Mouse (Mus musculus) ZHBTc4 (cell line): Measurements from ENCODE around the gene Gm44511.
A peak's percentile ranks its signal among the peaks of the same experiment; 100 is the strongest.
"Not testable (repeated sequence)": the region's sequence is repeated elsewhere in the genome, so short reads cannot be mapped to it uniquely, and the experiment has no call there.

Source experiments
- DNase-seq: peaks from one replicate; pipeline ENCODE4 v3.0.0-alpha.2; 2011; ENCODE audit warnings: low read depth, low spot score

The Gm44511 gene

GRCm38 (mm10) chr6:128841327-128842089, 15.4 kb upstream of the Gm44511 start:
- no peak for DNase-seq

DNA sequence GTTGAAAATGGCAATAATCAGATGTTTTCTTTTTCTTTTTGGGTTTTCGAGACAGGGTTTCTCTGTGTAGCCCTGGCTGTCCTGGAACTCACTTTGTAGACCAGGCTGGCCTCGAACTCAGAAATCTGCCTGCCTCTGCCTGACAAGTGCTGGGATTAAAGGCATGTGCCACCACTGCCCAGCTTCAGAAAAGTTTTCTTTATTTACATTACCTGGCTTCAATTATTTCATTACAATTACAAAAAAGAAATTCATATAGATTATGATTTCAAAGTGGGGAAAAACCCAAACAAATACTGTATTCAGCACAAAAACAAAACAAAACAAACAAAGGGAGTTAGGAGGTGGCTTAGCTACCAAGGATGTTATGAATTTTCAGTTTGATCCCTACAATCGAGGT, 14.6 kb upstream of the Gm44511 start:
- not testable (repeated sequence) for DNase-seq

DNA sequence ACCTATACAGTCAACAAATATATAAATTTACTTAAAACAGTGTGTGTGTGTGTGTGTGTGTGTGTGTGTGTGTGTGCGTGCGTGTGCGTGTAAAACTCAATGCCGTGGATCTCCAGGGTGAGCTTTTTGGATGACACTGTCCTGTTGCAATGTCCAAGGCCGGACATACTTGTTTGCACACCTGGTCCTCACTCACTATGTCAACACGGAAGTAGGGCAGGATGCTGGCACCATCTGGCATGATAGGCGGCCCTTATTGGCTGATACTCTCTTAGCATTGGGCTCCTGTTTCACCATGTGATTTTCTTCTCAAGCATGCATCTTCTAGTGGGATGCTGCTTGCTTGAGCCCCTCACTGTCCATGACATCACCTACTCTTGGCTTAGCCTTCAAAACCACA, 13.8 kb upstream of the Gm44511 start:
- DNase-seq = no peak

- DNase-seq = peak; percentile 96
These were observed 13.2 kb upstream of the Gm44511 start for GRCm38 (mm10) chr6:128839266-128839771.

DNA sequence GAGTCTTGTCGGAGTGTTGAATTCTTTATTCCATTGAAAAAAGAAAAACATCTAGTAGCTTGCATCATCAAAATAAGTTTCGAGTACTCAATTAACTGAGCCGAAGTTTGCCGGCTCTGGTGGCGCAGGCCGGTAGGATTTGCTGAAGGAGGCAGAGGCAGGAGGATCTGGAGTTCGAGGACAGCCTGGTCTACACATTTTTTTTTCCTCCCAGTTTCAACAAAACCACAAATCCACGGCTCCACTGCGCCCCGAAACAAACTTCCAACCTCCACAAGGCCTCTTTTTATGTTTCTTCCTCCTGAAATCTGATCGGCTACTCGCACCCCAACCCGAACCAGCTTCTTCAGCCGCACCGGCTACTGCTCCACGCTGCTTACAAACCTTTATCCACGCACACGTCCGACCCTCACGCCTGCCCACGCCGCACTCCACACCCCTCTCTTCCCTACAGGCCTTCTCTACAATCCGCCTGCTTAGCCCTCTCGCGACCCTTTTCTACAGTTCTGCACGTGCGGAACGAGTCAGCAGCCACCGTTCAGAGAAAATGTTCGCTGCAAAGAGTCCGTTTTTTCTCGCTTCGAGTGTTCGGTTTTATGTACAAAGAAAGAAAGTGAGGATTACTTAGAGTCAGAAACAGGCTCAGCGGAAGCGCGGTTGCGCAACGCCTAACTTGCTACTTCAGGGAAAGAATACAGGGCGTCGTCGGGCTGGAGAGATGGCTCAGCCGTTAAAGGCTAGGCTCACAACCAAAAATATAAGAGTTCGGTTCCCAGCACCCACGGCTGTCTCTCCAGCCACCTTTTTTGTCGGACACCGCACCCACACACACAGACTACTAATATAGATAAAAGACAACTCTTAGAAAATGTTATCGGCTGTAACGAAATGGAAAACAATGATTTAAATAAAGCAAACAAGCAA, 12.5 kb upstream of the Gm44511 start:
- DNase-seq = peak; percentile 92

- DNase-seq = peak; percentile 29
These were observed 11.6 kb upstream of the Gm44511 start for GRCm38 (mm10) chr6:128837454-128838341.

DNA sequence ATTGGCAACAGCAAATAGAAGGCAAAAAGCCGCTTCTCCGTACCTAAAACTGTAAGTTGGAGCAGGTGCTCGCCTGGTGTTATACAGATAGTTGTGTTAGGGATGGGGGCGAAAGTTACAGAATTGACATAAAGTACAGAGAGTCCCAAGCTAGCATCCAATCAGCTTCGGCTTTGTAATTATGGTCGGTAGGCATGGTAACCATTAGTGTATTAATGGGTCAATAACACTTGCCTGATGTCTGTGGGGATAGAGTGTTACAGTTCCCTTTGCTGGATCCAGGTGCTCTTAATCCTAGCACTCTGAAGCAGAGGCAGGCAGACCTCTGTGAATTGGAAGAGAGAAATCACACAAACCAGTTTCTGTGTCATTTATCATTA, 10.8 kb upstream of the Gm44511 start:
- no peak for DNase-seq

DNA sequence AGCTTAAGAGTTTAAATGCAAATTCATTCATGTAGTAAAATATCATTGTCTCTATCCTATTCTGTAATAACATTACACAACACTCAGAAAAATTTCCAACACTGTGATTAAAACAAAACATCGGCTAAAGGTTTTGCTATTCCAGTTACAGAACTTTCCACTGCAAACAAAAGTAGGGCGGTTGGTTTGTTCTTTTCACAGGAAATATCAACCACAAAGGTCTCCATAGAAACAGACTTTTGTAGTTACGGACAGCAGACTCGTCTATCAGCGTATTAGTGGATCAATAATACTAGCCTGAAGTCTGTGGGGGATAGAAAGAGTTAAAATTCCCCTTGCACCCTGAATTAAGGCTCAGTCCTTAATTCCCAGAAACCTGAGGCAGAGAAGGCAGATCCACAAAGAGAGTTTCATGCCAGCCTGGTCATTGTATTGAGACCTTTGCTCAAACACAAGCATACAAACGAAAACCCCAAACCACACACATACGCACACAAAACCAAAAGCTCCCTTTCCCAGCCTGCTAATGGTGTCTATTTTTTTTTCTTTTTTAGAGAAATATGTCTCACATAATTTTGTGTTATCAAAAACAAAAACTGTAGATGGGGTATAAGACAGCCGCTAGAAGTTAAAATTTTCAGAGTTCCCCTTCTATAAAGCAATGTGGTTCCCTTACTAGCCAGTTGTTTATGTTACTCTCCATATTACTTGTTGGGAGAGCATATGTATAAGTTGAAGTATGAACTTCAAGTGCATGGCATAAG, 10.3 kb upstream of the Gm44511 start:
- DNase-seq = no peak

- DNase-seq = no peak
These were observed 9.5 kb upstream of the Gm44511 start for GRCm38 (mm10) chr6:128835571-128835970.

- DNase-seq = no peak
These were observed 6.9 kb upstream of the Gm44511 start for GRCm38 (mm10) chr6:128833046-128833445.

GRCm38 (mm10) chr6:128829837-128830236, 3.7 kb upstream of the Gm44511 start:
- DNase-seq = no peak

DNA sequence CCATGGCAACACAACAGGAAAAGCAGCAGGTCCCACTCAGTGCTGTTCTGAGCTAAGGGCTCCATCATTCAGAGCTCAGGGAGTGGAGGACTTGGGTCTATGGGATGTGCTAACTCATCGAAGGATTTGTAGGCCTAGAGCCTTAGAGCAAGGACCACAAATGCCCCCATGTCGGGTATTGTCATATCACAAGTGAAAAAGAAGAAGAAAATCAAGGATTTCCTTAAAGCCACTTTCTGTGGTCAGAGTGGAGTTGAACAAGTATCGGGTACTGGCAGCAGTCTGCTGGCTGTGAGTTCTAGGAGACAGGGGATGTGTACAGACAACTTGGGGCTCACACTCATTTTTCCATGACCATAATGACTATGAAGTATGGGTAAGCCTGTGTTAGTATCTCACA, 666 bp upstream of the Gm44511 start:
- no peak for DNase-seq

GRCm38 (mm10) chr6:128818083-128818802, 7.9 kb downstream of the Gm44511 start:
- no peak for DNase-seq

DNA sequence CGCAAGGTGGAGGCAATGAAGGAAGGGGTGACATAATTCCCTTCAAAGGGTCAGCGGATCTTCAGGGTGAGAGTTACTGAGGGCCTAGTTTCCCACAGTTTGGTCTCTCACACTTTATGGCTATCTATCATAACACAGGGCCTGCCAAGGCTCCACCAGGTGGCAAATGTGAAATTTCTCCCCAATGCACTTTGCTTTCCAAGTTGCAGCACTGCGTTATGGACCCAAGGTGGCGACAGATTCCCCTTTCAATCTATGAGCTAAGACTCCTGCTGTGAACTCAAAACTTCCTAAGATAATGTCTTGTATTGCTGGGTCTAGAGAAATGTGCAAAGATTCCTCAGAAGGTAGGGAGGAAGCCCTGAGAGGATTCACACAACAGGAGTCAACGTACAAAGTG, 17.6 kb downstream of the Gm44511 start:
- DNase-seq = peak; percentile 41

- DNase-seq = peak; percentile 39
These were observed 19.1 kb downstream of the Gm44511 start for GRCm38 (mm10) chr6:128807021-128807420.

DNA sequence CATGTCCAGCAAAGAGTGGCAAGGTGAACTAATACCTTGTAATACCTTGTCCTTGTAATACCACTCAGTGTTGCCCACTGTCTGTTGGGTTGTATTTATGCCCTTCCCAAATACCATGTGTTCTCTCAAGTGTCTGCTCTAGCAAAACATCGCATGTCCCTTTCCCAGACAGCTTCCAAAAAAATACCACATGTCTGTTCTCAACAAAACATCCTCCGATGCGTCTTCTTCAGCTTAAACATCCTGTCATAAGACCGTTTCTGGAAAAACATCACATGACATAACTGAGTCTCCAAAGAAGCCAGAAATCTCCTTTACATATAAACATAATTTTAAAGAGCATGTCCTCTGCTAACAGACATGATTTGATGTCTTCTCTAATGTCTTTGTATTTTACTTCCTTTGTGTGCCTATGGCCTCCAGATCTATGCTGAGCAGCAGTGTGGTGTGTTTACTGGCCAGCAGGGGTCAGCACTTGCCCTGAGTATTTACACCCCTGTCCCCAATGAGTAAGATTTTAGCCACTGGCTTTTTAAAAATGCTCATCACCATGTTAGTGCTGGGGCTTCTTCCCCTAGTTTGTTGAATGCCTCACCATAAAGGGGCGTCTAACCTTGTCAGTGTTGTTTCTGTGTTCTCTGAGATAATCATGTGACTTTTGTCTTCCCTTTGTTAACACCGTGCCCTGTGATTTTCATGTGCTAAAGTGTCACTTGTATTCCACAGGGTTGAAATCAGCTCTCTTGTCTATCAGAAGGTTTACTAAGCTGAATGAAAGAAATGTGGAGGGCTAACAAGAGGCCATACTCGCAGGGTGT, 21.1 kb downstream of the Gm44511 start:
- DNase-seq = peak; percentile 78

- peak; percentile 98 for DNase-seq
These were observed 22.9 kb downstream of the Gm44511 start for GRCm38 (mm10) chr6:128802999-128803857.

DNA sequence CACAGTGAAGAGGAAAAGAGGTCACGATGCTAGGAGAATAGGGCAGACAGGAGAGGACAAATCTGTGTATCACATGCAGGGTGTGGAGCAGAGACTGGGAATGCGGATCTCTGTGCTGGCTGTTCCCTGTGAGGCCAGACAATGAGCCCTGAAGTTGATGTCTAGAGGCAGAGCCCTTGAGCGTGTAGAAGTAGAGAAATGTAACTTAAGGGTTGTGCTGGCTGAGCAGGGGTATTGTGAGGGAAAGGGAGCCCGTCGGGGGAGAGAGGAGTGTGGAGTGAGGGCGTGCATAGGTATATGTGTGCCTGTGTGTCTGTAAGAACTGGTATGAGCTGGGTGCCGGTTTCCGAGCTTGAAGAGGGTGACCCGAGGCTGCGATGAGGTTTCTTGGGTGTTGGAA, 23.6 kb downstream of the Gm44511 start:
- no peak for DNase-seq
